Mouse (Mus musculus): ENCODE results near the gene Zfp759.
"Not testable (repeated sequence)": the region's sequence is repeated elsewhere in the genome, so short reads cannot be mapped to it uniquely, and the experiment has no call there.

The Zfp759 gene

GRCm38 (mm10) chr13:67121360-67121759 lies at the start of gene Zfp759:
TSS of gene Zfp759 (plus strand) at chr13:67121660.
- not testable (repeated sequence) for DNase-seq (ENCODE audit: low spot score in 2 of 2)

GRCm38 (mm10) chr13:67072786-67073185 lies 48.7 kb upstream of the Zfp759 start:
- no peak for DNase-seq (ENCODE audit: low spot score in 2 of 2)

DNA sequence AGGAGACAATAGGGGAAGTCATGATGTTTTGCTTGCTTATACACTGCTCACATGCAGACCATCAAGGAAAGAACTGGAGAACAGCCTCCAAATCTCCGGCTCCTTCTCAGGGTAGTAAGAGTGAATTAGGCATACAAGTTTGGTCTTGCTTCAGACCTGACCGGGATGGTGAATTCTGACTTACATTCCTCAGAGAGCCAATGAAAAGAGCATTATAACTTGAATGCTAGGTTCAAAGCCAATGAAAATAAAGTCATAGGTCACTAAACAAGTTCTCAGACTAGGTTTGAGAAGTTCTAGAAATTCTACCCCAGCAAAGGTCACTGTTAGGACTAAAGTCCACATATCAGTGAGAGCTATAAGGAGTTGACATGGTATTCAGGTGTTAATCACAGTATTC lies 44.2 kb upstream of the Zfp759 start:
- no peak for DNase-seq (ENCODE audit: low spot score in 2 of 2)

- DNase-seq (ENCODE audit: low spot score in 2 of 2) = peak; percentile 59 to 60
These were observed 40.2 kb upstream of the Zfp759 start for GRCm38 (mm10) chr13:67081142-67081713.

- DNase-seq (ENCODE audit: low spot score in 2 of 2) = no peak
These were observed 39.5 kb upstream of the Zfp759 start for GRCm38 (mm10) chr13:67081946-67082345.

DNA sequence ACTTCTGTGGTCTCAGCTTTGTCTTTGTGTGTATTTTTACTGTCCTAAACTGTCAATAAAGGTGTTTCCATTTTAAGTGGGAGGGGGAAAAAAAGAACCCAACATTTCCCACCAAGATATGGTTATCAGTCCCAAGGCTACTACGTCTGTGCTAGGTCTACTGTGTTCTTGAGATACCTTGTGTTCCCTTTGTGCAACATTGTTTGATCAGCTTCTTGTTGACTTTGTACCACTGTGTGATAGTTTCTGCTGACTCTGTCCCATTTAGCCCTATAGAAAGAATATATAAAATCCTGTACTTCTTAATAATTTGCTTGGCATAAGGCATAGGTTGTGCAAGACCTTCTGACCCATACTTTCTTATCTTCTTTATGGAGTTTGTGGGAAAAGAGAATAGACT lies 31.3 kb upstream of the Zfp759 start:
- DNase-seq (ENCODE audit: low spot score in 2 of 2) = no peak

DNA sequence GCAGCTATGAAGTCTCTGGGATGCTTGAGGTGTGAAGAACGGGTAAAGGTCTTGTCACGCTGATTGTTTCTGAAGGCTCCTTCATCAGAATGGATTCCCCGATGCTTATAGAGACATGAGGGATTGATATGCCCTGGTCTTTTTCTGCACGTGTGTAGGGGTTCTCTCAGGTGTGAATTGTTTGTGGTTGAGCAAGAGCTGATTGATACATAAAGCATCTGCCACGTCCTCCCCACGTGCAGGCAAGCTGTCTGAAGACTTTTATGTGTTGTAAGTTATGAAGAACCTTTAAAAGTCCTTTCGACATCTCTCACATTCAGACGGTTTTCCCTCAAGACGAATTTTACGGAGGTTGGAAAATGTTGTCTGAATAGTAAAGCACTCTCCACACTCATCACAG lies 23.6 kb upstream of the Zfp759 start, which contains the start of gene Zfp708:
Gene Zfp708 (minus strand): TSS at position 101 of the 400 bp plus-strand sequence.
- DNase-seq (ENCODE audit: low spot score in 2 of 2) = no peak

- peak in 1 of 2 experiments; percentile 8 for DNase-seq (ENCODE audit: low spot score in 2 of 2)
These were observed 13.8 kb upstream of the Zfp759 start for GRCm38 (mm10) chr13:67107681-67108080.

DNA sequence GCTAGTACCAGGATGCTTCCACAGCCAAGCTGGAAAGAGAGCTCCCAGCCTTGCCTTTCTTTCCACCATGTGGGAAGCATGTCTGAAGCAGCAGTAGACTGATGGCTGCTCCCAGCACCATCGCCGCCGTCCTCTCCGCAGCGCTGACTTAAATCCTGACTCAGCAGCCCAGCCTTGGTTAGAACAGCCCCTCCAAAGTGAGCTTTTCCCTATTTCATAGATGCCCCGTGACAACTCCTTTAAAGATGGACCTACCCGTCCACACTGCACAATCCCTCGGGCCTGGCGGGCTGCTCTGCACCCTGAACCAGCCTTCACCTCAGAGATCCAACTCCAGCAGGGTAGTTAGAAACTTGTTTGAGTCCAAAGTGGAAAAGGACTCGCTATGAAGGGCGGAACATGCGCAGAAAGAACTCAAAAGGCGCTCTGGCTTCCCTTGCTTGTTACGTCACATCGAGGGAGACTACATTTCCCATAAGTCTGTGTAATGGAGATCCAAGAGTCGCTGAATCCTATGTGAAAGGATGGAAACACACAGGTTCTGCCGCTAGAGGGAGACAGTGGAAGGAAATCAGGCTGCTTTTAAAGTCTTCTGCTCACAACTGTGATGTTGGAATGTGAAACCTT lies 13.2 kb upstream of the Zfp759 start, which contains the start of gene Gm28557:
Gene Gm28557 (minus strand): TSS at position 411 of the 627 bp plus-strand sequence.
- peak; percentile 66 to 90 for DNase-seq (ENCODE audit: low spot score in 2 of 2)

- peak; percentile 18 to 59 for DNase-seq (ENCODE audit: low spot score in 2 of 2)
These were observed 12.6 kb upstream of the Zfp759 start for GRCm38 (mm10) chr13:67108821-67109206.

DNA sequence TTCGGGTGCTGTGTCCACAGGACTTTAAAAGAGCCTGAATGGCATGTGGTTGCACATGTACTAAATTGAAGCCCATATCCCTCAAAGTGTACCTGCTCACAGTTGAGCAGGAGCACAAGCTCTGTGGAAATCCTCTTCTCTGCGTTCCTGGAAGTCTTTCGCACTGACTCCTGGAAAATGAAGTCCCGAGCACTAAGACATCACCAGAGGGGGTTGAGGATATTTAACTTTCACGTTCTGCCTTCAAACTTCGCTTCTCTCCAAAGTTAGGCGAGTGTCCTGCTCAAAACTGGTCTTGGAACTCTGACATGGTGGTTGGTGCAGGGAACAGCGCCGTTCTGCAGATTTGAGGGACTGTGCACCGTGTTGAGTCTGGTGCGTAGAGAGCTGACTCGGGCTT lies 9.4 kb upstream of the Zfp759 start:
- DNase-seq (ENCODE audit: low spot score in 2 of 2) = no peak

DNA sequence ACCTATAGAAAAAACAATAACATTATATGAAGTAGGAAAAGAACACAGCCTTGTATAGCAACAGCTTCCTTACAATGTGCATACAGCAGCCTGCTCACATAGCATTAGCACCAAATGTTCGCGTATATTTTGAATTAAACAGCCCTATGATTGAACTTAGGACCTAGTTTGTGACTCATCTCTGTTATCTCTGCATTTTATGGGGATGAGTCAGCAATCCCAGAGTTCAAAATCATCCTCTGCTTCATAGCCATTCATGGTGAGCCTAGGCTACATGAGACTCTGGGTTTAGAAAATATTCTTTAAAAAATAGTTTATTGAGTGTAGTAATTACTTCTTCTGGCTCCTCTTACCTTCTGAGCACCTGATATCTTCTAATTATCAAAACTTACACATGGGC lies 8.2 kb upstream of the Zfp759 start:
- no peak for DNase-seq (ENCODE audit: low spot score in 2 of 2)

DNA sequence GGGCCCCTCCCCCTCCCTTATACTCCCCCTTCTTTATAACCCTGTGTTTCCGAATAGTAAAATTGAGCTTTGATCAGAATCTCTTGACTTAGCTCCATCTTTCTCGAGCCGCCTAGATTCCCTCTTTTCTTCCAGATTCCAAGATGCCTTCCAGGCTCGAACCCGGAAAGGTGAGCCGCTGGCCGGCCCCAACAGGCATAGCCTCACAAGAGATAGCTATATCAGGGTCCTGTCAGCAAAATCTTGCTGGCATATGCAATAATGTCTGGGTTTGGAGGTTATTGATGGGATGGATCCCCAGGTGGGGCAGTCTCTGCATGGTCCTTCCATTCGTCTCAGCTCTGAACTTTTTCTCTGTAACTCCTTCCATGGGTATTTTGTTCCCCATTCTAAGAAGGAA lies 5.3 kb upstream of the Zfp759 start, which contains the start of gene Rslcan18:
Gene Rslcan18 (minus strand): TSS at position 101 of the 400 bp plus-strand sequence.
- DNase-seq (ENCODE audit: low spot score in 2 of 2) = not testable (repeated sequence)

DNA sequence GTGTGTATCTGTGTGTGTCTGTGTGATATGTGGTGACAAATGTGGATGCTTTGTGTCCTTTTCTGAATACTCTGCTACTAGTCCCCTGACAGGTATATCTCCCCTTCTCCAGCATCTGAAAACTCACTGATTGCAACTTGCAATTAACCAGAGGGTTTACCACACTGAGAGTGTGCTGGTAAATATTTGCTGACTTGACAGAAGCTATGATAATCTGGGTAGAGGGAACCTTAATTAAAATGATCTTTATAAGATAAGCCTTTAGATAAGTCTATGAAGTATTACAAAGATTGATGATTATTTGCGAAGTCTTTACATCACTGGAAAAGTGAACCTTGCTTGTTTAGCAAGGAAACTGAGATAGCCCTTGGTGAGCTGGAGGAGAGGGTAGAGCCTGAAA lies 3.0 kb downstream of the Zfp759 start:
- no peak for DNase-seq (ENCODE audit: low spot score in 2 of 2)

DNA sequence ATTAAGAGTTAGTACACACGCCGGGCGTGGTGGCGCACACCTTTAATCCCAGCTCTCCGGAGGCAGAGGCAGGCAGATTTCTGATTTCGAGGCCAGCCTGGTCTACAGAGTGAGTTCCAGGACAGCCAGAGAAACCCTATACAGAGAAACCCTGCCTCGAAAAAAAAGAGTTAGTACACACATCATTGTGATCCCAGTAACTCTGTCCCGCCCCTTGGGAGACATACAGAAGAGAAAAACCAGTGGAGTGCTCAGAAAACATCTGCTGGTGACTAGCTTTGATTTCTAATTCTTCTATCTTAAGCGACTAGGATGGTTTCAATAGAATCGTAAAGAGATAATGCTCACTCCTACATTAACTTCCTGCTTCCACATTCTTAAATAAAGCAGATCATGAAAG lies 6.0 kb downstream of the Zfp759 start:
- DNase-seq (ENCODE audit: low spot score in 2 of 2) = not testable (repeated sequence)

GRCm38 (mm10) chr13:67128038-67128721 lies 6.7 kb downstream of the Zfp759 start:
- DNase-seq (ENCODE audit: low spot score in 2 of 2) = peak; percentile 40 to 78

- DNase-seq (ENCODE audit: low spot score in 2 of 2) = not testable (repeated sequence)
These were observed 44.7 kb downstream of the Zfp759 start for GRCm38 (mm10) chr13:67166122-67166521.

DNA sequence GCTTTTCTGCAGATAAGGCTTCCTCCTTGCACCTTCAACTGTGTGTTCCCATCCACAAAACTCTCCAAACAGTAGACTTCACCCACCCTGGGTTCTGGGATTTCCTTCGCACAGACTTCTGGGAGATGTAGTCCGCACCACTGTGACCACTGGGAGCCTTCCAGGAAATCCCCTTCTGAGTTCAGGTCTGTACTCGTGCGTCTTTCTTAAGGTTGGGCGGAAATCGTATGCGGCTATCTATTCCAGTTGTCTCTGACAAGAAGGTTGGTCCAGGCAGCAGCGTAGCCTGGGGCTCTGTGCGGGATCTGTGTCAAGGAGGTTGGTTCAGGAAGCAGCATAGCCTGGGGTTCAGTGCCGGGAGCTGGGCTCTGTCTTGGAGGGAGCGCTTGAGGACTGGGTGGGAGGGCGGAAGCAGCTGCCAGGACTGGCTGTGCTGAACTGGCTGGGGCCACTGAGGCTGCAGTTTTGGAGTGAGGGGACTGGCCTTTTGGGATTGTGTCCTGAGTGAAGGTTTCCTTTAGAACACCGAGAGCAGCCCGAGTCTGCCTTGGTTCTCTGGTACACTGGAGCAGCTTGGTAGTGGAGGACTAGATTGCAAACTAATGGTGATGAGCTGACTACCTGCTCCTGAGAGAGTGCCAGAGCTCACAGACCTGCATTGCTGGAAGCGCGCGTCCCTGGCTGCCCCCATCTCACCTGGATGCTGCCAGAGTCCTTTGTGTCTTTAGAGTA lies 51.7 kb downstream of the Zfp759 start, which contains the start of gene Rsl1:
Gene Rsl1 (plus strand): TSS at position 192 of the 732 bp plus-strand sequence.
- DNase-seq (ENCODE audit: low spot score in 2 of 2) = peak; percentile 41 to 75

DNA sequence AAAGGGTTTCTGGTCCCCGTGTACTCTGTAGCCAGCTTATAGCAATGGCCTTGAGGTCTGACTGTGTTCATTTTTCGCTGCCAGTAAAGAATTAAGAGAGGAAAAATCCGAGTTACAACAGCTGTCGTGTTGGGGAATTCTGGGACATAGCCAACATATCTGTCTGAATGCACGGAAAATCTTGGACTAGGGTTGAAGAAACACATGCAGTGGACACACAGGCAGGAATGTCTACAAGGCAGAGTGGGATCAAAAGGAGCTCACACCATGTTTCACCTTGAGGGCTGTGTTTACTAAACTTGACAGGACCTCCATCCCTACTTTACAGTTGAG lies 52.2 kb downstream of the Zfp759 start:
- DNase-seq (ENCODE audit: low spot score in 2 of 2) = no peak
